ENCODE assay signal across 8 mouse cellular contexts in the genomic region with DNA sequence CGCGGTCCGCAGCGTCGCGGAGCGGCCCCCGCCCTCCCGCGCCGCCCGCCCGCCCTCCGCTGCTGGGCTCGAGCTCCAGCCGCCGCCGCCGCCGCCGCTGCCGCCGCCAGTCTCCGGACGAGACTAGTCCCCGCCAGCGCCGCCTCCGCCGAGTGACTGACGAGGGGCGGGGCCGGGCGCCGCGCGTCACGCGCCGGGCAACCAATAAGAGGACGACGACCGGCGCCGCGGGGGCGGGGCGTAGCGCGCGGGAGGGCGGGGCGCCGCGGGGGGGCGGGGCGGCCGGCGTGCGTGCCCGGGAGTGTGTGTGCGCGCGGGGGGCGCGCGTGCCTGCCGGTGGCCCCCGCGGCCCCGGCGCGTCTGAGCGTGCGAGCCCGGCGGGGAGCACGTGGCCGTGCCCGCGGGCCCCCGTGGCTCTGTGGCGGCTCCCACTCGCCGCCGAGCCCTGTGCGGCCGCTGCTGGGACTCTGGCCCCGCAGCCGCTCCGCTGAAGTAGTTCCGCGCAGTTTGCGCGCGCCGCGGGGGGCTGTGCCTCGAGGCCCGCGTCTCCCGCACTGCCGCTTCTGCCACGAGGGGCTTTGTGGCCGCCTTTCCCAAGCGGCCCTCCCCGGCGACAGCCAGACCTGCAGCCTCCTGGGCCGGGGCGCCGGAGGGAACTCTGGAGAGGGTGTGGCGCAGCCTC. TPM values are rescaled to one million over a fixed set of nuclear protein-coding genes. Genes with fewer than 3 reads are reported as not detected.
A peak's percentile ranks its signal among the peaks of the same experiment; 100 is the strongest.
DNase-seq lines count a peak whose midpoint lies in the region; ATAC-seq lines count a peak whose summit lies in the region.

Gene Rybp, minus strand, starts transcription at position 152 of the 682 bp plus-strand sequence.

- peak within 1 kb of the TSS; percentile 94 for H3K4me3 ChIP-seq in megakaryocyte, embryonic 14.5 days (replicated peaks)

- intact Hi-C loops in gastrocnemius, postnatal 14 days (cut with DNase I; ENCODE audit: low total_unique reads) = no loop called here

- DNase-seq in adrenal gland, adult 18-20 months (ENCODE audit: low spot score in 2 of 2) = peak; percentile 93 to 95
- peak; percentile 94 for DNase-seq in embryo, embryonic 10.5 days (ENCODE audit: low spot score)
- DNase-seq in gastrocnemius, postnatal 14 days = peak; percentile 95
- peak; percentile 76 to 91 for DNase-seq in left cerebral cortex, adult 9 months (ENCODE audit: low spot score in 2 of 2)
- peak; percentile 90 to 92 for DNase-seq in right cerebral cortex, adult 2 months (ENCODE audit: low spot score in 2 of 2)
- DNase-seq in urinary bladder, postnatal 10 days (ENCODE audit: low spot score) = peak; percentile 70

- peak; percentile 84 for ATAC-seq in inflammation-experienced regulatory T-cells, adult 6 months

- peaks cover 36% of the 10 kb centered on the region for H3K27me3 ChIP-seq in megakaryocyte, embryonic 14.5 days (replicated peaks)

- peaks cover 19% of the 10 kb centered on the region for H3K4me1 ChIP-seq in megakaryocyte, embryonic 14.5 days

- no peaks in the 10 kb centered on the region for H3K36me3 ChIP-seq in megakaryocyte, embryonic 14.5 days (replicated peaks; ENCODE audit: low read length)

- no peaks in the 10 kb centered on the region for H3K9me3 ChIP-seq in megakaryocyte, embryonic 14.5 days

RNA-seq across cellular contexts. Expression of gene Rybp, which starts in this region (rescaled TPM):
- 10 to 100 TPM; 26.1 to 31.3 TPM for total RNA-seq in adrenal gland, adult 18-20 months (2021)
- total RNA-seq in gastrocnemius, postnatal 14 days (2021) = 1 to 10 TPM; 7.0 to 8.0 TPM
- 10 to 100 TPM in 1 of 3 experiments, 1 to 10 TPM in 2; 7.2 to 10.7 (median 9.7) TPM for polyA plus RNA-seq in inflammation-experienced regulatory T-cells, adult 6 months (2017; shearing (Covaris generic))
- polyA plus RNA-seq in megakaryocyte, embryonic 14.5 days (2012; ENCODE audit: insufficient read depth, low replicate concordance) = 1.2 and 1.7 TPM in 2 replicates

Comparison
In these comparisons a context has a peak if more than half of its experiments do, and no peak if none do; other contexts are left out.
1. Peak in every context shown above with its lines: DNase-seq, ATAC-seq and H3K4me3 ChIP-seq.